ENCODE assay signal across 9 mouse cellular contexts in the genomic region with DNA sequence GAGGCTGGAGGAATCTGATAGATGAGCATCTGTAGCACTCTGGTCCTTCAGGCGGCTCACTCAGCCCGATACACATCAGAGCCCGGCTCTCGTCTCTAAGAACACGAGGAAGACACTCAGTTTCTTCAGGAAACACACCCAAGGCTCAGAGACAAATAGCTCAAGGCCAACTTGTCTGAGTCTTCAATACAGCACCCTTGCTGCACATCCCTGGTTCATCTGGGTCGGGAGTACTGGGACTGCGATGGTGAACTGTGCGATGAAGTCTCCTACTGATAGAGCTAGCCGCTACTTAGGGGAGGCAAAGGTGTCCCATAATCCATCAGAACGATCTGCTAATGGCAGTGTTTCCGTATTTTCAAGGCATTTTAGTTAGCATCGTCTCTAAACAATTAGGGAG. TPM values are rescaled to one million over a fixed set of nuclear protein-coding genes. Genes with fewer than 3 reads are reported as not detected.
A peak's percentile ranks its signal among the peaks of the same experiment; 100 is the strongest.
DNase-seq lines count a peak whose midpoint lies in the region; ATAC-seq lines count a peak whose summit lies in the region.
"Had no signal": no experiment of that assay in that cellular context is flagged by ENCODE, and none has a peak within 500 bp of the region (broad histone marks: within the 10 kb centered on the region; RNA-seq: fewer than 3 reads in every experiment).

A gene (minus strand): TSS at position 101 of the 400 bp plus-strand sequence.

- H3K27ac ChIP-seq in kidney, embryonic 15.5 days, result no peak within 1 kb of the TSS
- no peak within 1 kb of the TSS for H3K27ac ChIP-seq in embryonic facial prominence, embryonic 15.5 days (replicated peaks)
- no peak within 1 kb of the TSS for H3K27ac ChIP-seq in intestine, embryonic 15.5 days
- no peak within 1 kb of the TSS for H3K27ac ChIP-seq in neural tube, embryonic 12.5 days

- H3K9ac ChIP-seq in kidney, embryonic 15.5 days, result no peak within 1 kb of the TSS
- no peak within 1 kb of the TSS for H3K9ac ChIP-seq in embryonic facial prominence, embryonic 15.5 days
- no peak within 1 kb of the TSS for H3K9ac ChIP-seq in intestine, embryonic 15.5 days
- no peak within 1 kb of the TSS for H3K9ac ChIP-seq in neural tube, embryonic 12.5 days

- peaks cover 11% of the 10 kb centered on the region for H3K27me3 ChIP-seq in kidney, embryonic 15.5 days
- peaks cover 7% of the 10 kb centered on the region for H3K27me3 ChIP-seq in embryonic facial prominence, embryonic 15.5 days
- H3K27me3 ChIP-seq in intestine, embryonic 15.5 days (replicated peaks), result peaks cover 7% of the 10 kb centered on the region; the same call in 1 of the 2 replicates
- H3K27me3 ChIP-seq in neural tube, embryonic 12.5 days (replicated peaks), result no peaks in the 10 kb centered on the region

- peak within 1 kb of the TSS; percentile 27 for H3K4me3 ChIP-seq in kidney, embryonic 15.5 days (replicated peaks)
- H3K4me3 ChIP-seq in embryonic facial prominence, embryonic 15.5 days (replicated peaks), result peak within 1 kb of the TSS; percentile 31
- H3K4me3 ChIP-seq in intestine, embryonic 15.5 days (replicated peaks), result peak within 1 kb of the TSS; percentile 18; the same call in 1 of the 2 replicates
- peak within 1 kb of the TSS; percentile 24; the same call in 1 of the 2 replicates for H3K4me3 ChIP-seq in neural tube, embryonic 12.5 days

- H3K9me3 ChIP-seq in kidney, embryonic 15.5 days (replicated peaks), result no peaks in the 10 kb centered on the region
- H3K9me3 ChIP-seq in embryonic facial prominence, embryonic 15.5 days (replicated peaks), result no peaks in the 10 kb centered on the region
- H3K9me3 ChIP-seq in intestine, embryonic 15.5 days, result no peaks in the 10 kb centered on the region
- H3K9me3 ChIP-seq in neural tube, embryonic 12.5 days, result no peaks in the 10 kb centered on the region
- H3K9me3 ChIP-seq: G1E had no signal

- H3K4me1 ChIP-seq in kidney, embryonic 15.5 days, result peaks cover 12% of the 10 kb centered on the region; the same call in 1 of the 2 replicates
- H3K4me1 ChIP-seq in embryonic facial prominence, embryonic 15.5 days, result peaks cover 9% of the 10 kb centered on the region; the same call in 1 of the 2 replicates
- H3K4me1 ChIP-seq in intestine, embryonic 15.5 days (replicated peaks), result no peaks in the 10 kb centered on the region; the same call in 1 of the 2 replicates
- H3K4me1 ChIP-seq in neural tube, embryonic 12.5 days, result no peaks in the 10 kb centered on the region

- no peak for ATAC-seq in kidney, embryonic 15.5 days (replicated peaks; ENCODE audit: low FRiP score)
- ATAC-seq in embryonic facial prominence, embryonic 15.5 days (ENCODE audit: insufficient number of reproducible peaks, low FRiP score, low TSS enrichment, low read depth), result no peak
- no peak for ATAC-seq in intestine, embryonic 15.5 days
- ATAC-seq in neural tube, embryonic 12.5 days (ENCODE audit: low FRiP score, low read depth), result no peak

- no peaks in the 10 kb centered on the region for H3K36me3 ChIP-seq in kidney, embryonic 15.5 days
- H3K36me3 ChIP-seq in embryonic facial prominence, embryonic 15.5 days, result no peaks in the 10 kb centered on the region
- H3K36me3 ChIP-seq in intestine, embryonic 15.5 days, result no peaks in the 10 kb centered on the region
- no peaks in the 10 kb centered on the region for H3K36me3 ChIP-seq in neural tube, embryonic 12.5 days
- H3K36me3 ChIP-seq: G1E had no signal

- WGBS in kidney, embryonic 15.5 days, result 85% methylated on average over 12 of the region's 12 CpGs
- 86% methylated on average over 12 of the region's 12 CpGs for WGBS in embryonic facial prominence, embryonic 15.5 days
- 79% methylated on average over 12 of the region's 12 CpGs for WGBS in intestine, embryonic 15.5 days
- 87% methylated on average over 12 of the region's 12 CpGs for WGBS in neural tube, embryonic 12.5 days

- no peak for DNase-seq in kidney, postnatal 36 days
- no peak for DNase-seq in cerebellum, adult 11-12 months
- DNase-seq in spleen, postnatal 4 days (ENCODE audit: low spot score in 2 of 2), result no peak
- DNase-seq in thymus, postnatal 4 days, result no peak

- peak within 1 kb of the TSS; percentile 57 for H3K4me2 ChIP-seq in kidney, embryonic 15.5 days
- H3K4me2 ChIP-seq in embryonic facial prominence, embryonic 15.5 days (replicated peaks), result peak within 1 kb of the TSS; percentile 56
- peak within 1 kb of the TSS; percentile 59 for H3K4me2 ChIP-seq in intestine, embryonic 15.5 days (replicated peaks)
- peak within 1 kb of the TSS; percentile 66 for H3K4me2 ChIP-seq in neural tube, embryonic 12.5 days (replicated peaks)

RNA-seq across cellular contexts. Expression of the gene that starts here (rescaled TPM):
- polyA plus RNA-seq in kidney, embryonic 15.5 days (2015; fragmentation: Nextera tagmentation; extraction: Ambion mirVana), result 0.06 TPM in 1 of 2 replicates, not detected in the other
- 0.37 and 0.38 TPM in 2 replicates for polyA plus RNA-seq in embryonic facial prominence, embryonic 15.5 days (2015; fragmentation: Nextera tagmentation; extraction: Ambion mirVana)
- polyA plus RNA-seq in intestine, embryonic 15.5 days (2015; fragmentation: Nextera tagmentation; extraction: Ambion mirVana), result 0.09 and 0.14 TPM in 2 replicates
- polyA plus RNA-seq in neural tube, embryonic 12.5 days (2016; fragmentation: Nextera tagmentation; extraction: Ambion mirVana), result 0.45 and 0.71 TPM in 2 replicates
- polyA plus RNA-seq: G1E had no signal
